8 mouse cellular contexts compared by ENCODE assay signal in the genomic region with DNA sequence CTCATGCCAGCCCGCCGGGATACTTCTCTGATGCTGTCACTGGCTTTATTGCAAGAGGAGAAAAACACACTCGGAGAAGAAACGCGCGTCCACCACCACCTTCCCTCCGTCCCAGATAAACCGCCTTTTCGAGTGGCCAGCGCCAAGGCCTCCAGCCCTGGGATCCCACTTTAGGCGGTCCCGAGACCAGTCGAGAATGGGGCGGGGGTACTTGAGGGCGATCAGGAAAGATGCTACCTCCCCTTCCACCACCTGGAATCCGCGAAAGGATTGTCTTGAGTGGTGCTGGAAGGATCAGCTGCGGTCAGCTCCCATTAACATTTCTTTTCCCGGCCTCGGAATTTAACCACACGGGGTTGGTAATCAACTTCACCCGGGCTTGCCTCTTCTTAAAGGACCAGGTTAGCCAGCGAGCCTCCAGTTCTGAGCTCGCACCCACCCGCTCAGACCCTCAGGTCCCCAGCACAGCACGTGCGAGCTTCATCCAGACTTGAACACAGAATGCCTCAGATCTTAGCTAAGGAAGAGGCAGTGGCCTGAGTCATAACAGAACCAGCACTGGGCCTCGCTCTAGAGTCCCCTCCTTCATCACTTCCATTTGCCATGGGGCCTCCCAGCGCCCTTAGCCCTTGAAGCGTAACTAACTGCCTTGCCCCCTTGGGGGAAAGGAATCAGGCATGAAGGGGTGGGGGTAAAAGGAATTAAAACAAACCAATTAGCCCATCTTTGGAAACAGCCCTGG.
DNase-seq lines count a peak whose midpoint lies in the region; ATAC-seq and TF ChIP-seq lines count a peak whose summit lies in the region.

No protein-coding gene starts in this region.

- peaks cover 10% of the 10 kb centered on the region for H3K27me3 ChIP-seq in ES-Bruce4 (ENCODE audit: control insufficient read depth, insufficient read depth, low read length, poor library complexity, severe bottlenecking)
- H3K27me3 ChIP-seq in hindbrain, embryonic 16.5 days (replicated peaks; ENCODE audit: control insufficient read depth, insufficient read depth, low read length), result peaks cover 6% of the 10 kb centered on the region; the same call in 1 of the 2 replicates
- peaks cover 52% of the 10 kb centered on the region for H3K27me3 ChIP-seq in liver, embryonic 16.5 days (ENCODE audit: control insufficient read depth, insufficient read depth, low read depth, low read length)

- no peak for ATAC-seq in hindbrain, embryonic 16.5 days
- no peak for ATAC-seq in liver, embryonic 16.5 days (ENCODE audit: low read depth)

- H3K9me3 ChIP-seq in ES-Bruce4 (replicated peaks; ENCODE audit: control insufficient read depth, insufficient read depth, low read length, poor library complexity, severe bottlenecking), result no peaks in the 10 kb centered on the region
- no peaks in the 10 kb centered on the region for H3K9me3 ChIP-seq in hindbrain, embryonic 16.5 days (ENCODE audit: control insufficient read depth, low read length)
- H3K9me3 ChIP-seq in liver, embryonic 16.5 days (replicated peaks; ENCODE audit: control insufficient read depth, low read length), result no peaks in the 10 kb centered on the region

- no peak for DNase-seq in right cerebral cortex, postnatal 36 days (ENCODE audit: low spot score in 2 of 2)
- DNase-seq in gastrocnemius, postnatal 14 days, result no peak
- DNase-seq in adrenal gland, postnatal 4 days (ENCODE audit: low spot score in 2 of 2), result no peak
- no peak for DNase-seq in layer of hippocampus, postnatal 10 days (ENCODE audit: low spot score in 2 of 2)

- no peak for TF ChIP-seq POLR2A in ES-Bruce4 (IDR thresholded peaks at IDR 0.05; ENCODE audit: insufficient read depth, low read length)
- TF ChIP-seq POLR2A in cortical plate, adult 2 months (IDR thresholded peaks at IDR 0.05; ENCODE audit: extremely low read depth, insufficient read depth, low read length), result no peak

- TF ChIP-seq EP300 in ES-Bruce4 (IDR thresholded peaks at IDR 0.05; ENCODE audit: insufficient read depth, low read depth, low read length), result no peak

- no peak for TF ChIP-seq CTCF in ES-Bruce4 (IDR thresholded peaks at IDR 0.05; ENCODE audit: low read depth, low read length)
- no peak for TF ChIP-seq CTCF in cortical plate, adult 2 months (IDR thresholded peaks at IDR 0.05; ENCODE audit: extremely low read depth, insufficient read depth, low read length)

- H3K4me2 ChIP-seq in hindbrain, embryonic 16.5 days (ENCODE audit: low read length), result peak overlapping the region; percentile 98
- peak overlapping the region; percentile 77 for H3K4me2 ChIP-seq in liver, embryonic 16.5 days (ENCODE audit: low read depth, low read length)

- H3K27ac ChIP-seq in ES-Bruce4 (ENCODE audit: insufficient read depth, low read length), result no peak overlapping the region
- no peak overlapping the region for H3K27ac ChIP-seq in cortical plate, adult 2 months (ENCODE audit: insufficient read depth, low read length)
- no peak overlapping the region for H3K27ac ChIP-seq in hindbrain, embryonic 16.5 days (ENCODE audit: low read depth, low read length)
- H3K27ac ChIP-seq in liver, embryonic 16.5 days (ENCODE audit: low read length), result no peak overlapping the region

- peaks cover 4% of the 10 kb centered on the region for H3K4me1 ChIP-seq in ES-Bruce4 (ENCODE audit: control insufficient read depth, insufficient read depth, low read length)
- H3K4me1 ChIP-seq in cortical plate, adult 2 months (ENCODE audit: control insufficient read depth, insufficient read depth, low read length), result peaks cover 4% of the 10 kb centered on the region; the same call in 1 of the 2 replicates
- H3K4me1 ChIP-seq in hindbrain, embryonic 16.5 days (ENCODE audit: control insufficient read depth, insufficient read depth, low read depth, low read length), result peaks cover 22% of the 10 kb centered on the region
- H3K4me1 ChIP-seq in liver, embryonic 16.5 days (ENCODE audit: control insufficient read depth, low read depth, low read length), result peaks cover 15% of the 10 kb centered on the region

- whole genome bisulfite sequencing in hindbrain, embryonic 16.5 days, result 5% methylated on average over 30 of the region's 30 CpGs
- WGBS in liver, embryonic 16.5 days (ENCODE audit: insufficient replicate concordance), result 7% methylated on average over 30 of the region's 30 CpGs

- H3K4me3 ChIP-seq in ES-Bruce4 (ENCODE audit: low read depth, low read length), result peak overlapping the region; percentile 72
- H3K4me3 ChIP-seq in cortical plate, adult 2 months (ENCODE audit: insufficient read depth, low read length), result peak overlapping the region; percentile 71
- H3K4me3 ChIP-seq in hindbrain, embryonic 16.5 days (ENCODE audit: low read length), result peak overlapping the region; percentile 78
- peak overlapping the region; percentile 62 for H3K4me3 ChIP-seq in liver, embryonic 16.5 days (ENCODE audit: low read depth, low read length)

- H3K36me3 ChIP-seq in ES-Bruce4 (ENCODE audit: control insufficient read depth, insufficient read depth, low read length, poor library complexity, severe bottlenecking), result no peaks in the 10 kb centered on the region
- H3K36me3 ChIP-seq in hindbrain, embryonic 16.5 days (ENCODE audit: control insufficient read depth, insufficient read depth, low read length), result no peaks in the 10 kb centered on the region
- H3K36me3 ChIP-seq in liver, embryonic 16.5 days (ENCODE audit: control insufficient read depth, insufficient read depth), result no peaks in the 10 kb centered on the region

- intact Hi-C loops in gastrocnemius, postnatal 14 days (cut with DNase I; ENCODE audit: low total_unique reads), result loop anchor here (5.0 kb wide), 1 partner anchor 121 kb away; no protein-coding TSS in a partner anchor

- H3K9ac ChIP-seq in ES-Bruce4 (ENCODE audit: low read depth, poor library complexity, severe bottlenecking), result peak overlapping the region; percentile 89
- H3K9ac ChIP-seq in hindbrain, embryonic 16.5 days (ENCODE audit: low read depth, low read length), result peak overlapping the region; percentile 79
- no peak overlapping the region for H3K9ac ChIP-seq in liver, embryonic 16.5 days (ENCODE audit: low read depth, low read length)
